Mouse (Mus musculus) stomach, postnatal 0 days (tissue): ENCODE data around the gene Dbp. TPM values are rescaled to one million over a fixed set of nuclear protein-coding genes. Genes with fewer than 3 reads are reported as not detected.
A peak's percentile ranks its signal among the peaks of the same experiment; 100 is the strongest.

Experiments used
- ATAC-seq: fragments of 200-750 bp; cut with Nextera tagmentation; 2 replicates; pipeline ENCODE4 v1.8.0; 2017; ENCODE audit not compliant: low FRiP score, low TSS enrichment
- DNase-seq: peaks from one replicate; pipeline ENCODE4 v3.0.0-alpha.2; 2016; ENCODE audit warnings: low spot score
- H3K27ac ChIP-seq: fragments of 300-500 bp; sonication (generic); replicated peaks from 2 replicates; pipeline ENCODE4 v1.5.1; 2014; ENCODE audit warnings: mild to moderate bottlenecking, control low read depth
- H3K27me3 ChIP-seq: fragments of 300-500 bp; sonication (generic); 2 replicates; pipeline ENCODE4 v1.6.1; 2014; ENCODE audit warnings: low read length; ENCODE audit not compliant: control insufficient read depth, insufficient read depth
- H3K36me3 ChIP-seq: fragments of 300-500 bp; sonication (generic); 2 replicates; pipeline ENCODE4 v1.6.1; 2014; ENCODE audit warnings: low read length, mixed read lengths; ENCODE audit not compliant: control insufficient read depth, insufficient read depth
- H3K4me1 ChIP-seq: fragments of 300-500 bp; sonication (generic); replicated peaks from 2 replicates; pipeline ENCODE4 v1.6.1; 2014; ENCODE audit warnings: antibody characterized with exemption; ENCODE audit not compliant: control insufficient read depth, insufficient read depth
- H3K4me2 ChIP-seq: fragments of 300-500 bp; sonication (generic); replicated peaks from 2 replicates; pipeline ENCODE4 v1.6.1; 2014; ENCODE audit warnings: low read depth, mild to moderate bottlenecking, control low read depth, moderate library complexity
- H3K4me3 ChIP-seq: fragments of 300-500 bp; sonication (generic); 2 replicates; pipeline ENCODE4 v1.5.1; 2014; ENCODE audit warnings: low read depth, low read length, control low read depth
- H3K9ac ChIP-seq: fragments of 300-500 bp; sonication (generic); 2 replicates; pipeline ENCODE4 v1.6.1; 2014; ENCODE audit warnings: mild to moderate bottlenecking, low read length, control low read depth, mixed read lengths
- H3K9me3 ChIP-seq: fragments of 300-500 bp; sonication (generic); 2 replicates; pipeline ENCODE4 v1.6.1; 2016; ENCODE audit warnings: low read length; ENCODE audit not compliant: control insufficient read depth
- CTCF ChIP-seq: IDR thresholded peaks from 2 replicates; pipeline ENCODE4 v1.5.1; 2016; ENCODE audit warnings: antibody characterized with exemption, low read depth, mild to moderate bottlenecking, moderate library complexity
- EP300 ChIP-seq: optimal IDR thresholded peaks from 2 replicates; pipeline ENCODE3; 2016; ENCODE audit warnings: antibody characterized with exemption
- WGBS: fragments of 180-500 bp; shearing (Covaris S2); extraction: QIAGEN DNeasy Blood & Tissue Kit; methylation state at CpG from one replicate; pipeline ENCODE4 v1.1.7; 2014; 5-methylcytosine and 5-hydroxymethylcytosine counted together
- polyA plus RNA-seq: library from polyadenylated mRNA; unstranded; fragments of >200 nt; fragmentation: Nextera tagmentation; extraction: Ambion mirVana; gene quantifications from 2 replicates; pipeline ENCODE4 v1.2.1, GENCODE M21; 2015

Dbp gene
- polyA plus RNA-seq, 1 experiment from 2014 or later = 8.8 TPM

DNA sequence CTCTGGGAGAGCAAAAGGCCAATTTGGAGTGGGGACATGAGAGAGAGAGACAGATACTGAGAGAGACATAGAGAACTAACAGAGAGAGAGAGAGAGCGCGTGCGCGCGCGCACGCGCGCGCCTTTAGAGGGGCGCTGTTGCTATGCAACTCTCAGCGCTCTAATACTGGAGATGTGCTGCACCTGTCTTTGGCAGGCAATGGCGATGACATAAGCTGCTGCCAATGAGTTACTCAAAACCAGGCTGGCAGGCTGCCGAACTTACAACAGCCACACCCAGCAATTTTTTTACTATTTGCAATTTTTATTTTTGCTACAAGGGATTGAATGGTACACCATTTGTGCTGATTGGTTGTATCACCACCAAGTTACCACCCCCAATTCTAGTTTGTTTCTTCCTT lies 37.1 kb upstream of the Dbp start:
- Histone ChIP-seq H3K9me3 (no peaks in the 10 kb centered on the region), H3K27ac (no peak overlapping the region), H3K9ac (no peak overlapping the region), H3K4me1 (peaks cover 2% of the 10 kb centered on the region; the same call in 1 of the 2 replicates), H3K36me3 (no peaks in the 10 kb centered on the region), H3K4me3 (no peak overlapping the region), H3K4me2 (no peak overlapping the region), H3K27me3 (no peaks in the 10 kb centered on the region)
- ATAC-seq (no peak), DNase-seq (peak; percentile 53)
- 60% methylated on average over 14 of the region's 14 CpGs for WGBS
- no peak for TF ChIP-seq CTCF
- TF ChIP-seq EP300 = no peak

GRCm38 (mm10) chr7:45668921-45669320 lies 36.0 kb upstream of the Dbp start:
- no peak for ATAC-seq
- Histone ChIP-seq H3K4me1 (peaks cover 2% of the 10 kb centered on the region; the same call in 1 of the 2 replicates), H3K36me3 (no peaks in the 10 kb centered on the region), H3K27ac (no peak overlapping the region), H3K4me3 (no peak overlapping the region), H3K27me3 (no peaks in the 10 kb centered on the region), H3K4me2 (no peak overlapping the region), H3K9ac (no peak overlapping the region), H3K9me3 (no peaks in the 10 kb centered on the region)
- TF ChIP-seq CTCF (peak; percentile 56), EP300 (no peak)
- 96% methylated on average over 9 of the region's 9 CpGs for WGBS
- no peak for DNase-seq

- WGBS = 45% methylated on average over 7 of the region's 7 CpGs
- Histone ChIP-seq H3K9ac (no peak overlapping the region), H3K4me1 (no peaks in the 10 kb centered on the region), H3K27ac (peak overlapping the region; percentile 81), H3K9me3 (no peaks in the 10 kb centered on the region), H3K36me3 (no peaks in the 10 kb centered on the region), H3K4me3 (no peak overlapping the region), H3K27me3 (no peaks in the 10 kb centered on the region), H3K4me2 (no peak overlapping the region)
- TF ChIP-seq EP300 (no peak), CTCF (no peak)
- ATAC-seq (no peak), DNase-seq (peak; percentile 64)
Measured at GRCm38 (mm10) chr7:45677627-45678295, 27.1 kb upstream of the Dbp start.

GRCm38 (mm10) chr7:45678513-45678912 lies 26.4 kb upstream of the Dbp start:
- H3K9ac ChIP-seq = no peak overlapping the region
- no peak overlapping the region for H3K4me3 ChIP-seq
- H3K4me2 ChIP-seq = no peak overlapping the region
- no peaks in the 10 kb centered on the region for H3K36me3 ChIP-seq
- 75% methylated on average over 14 of the region's 14 CpGs for WGBS
- TF ChIP-seq CTCF (no peak), EP300 (no peak)
- no peaks in the 10 kb centered on the region for H3K9me3 ChIP-seq
- DNase-seq (peak; percentile 58), ATAC-seq (0 out of 2 replicates have a peak, but pooled peaks have one; percentile 2)
- peak overlapping the region; percentile 81 for H3K27ac ChIP-seq
- H3K27me3 ChIP-seq = no peaks in the 10 kb centered on the region
- H3K4me1 ChIP-seq = no peaks in the 10 kb centered on the region

DNA sequence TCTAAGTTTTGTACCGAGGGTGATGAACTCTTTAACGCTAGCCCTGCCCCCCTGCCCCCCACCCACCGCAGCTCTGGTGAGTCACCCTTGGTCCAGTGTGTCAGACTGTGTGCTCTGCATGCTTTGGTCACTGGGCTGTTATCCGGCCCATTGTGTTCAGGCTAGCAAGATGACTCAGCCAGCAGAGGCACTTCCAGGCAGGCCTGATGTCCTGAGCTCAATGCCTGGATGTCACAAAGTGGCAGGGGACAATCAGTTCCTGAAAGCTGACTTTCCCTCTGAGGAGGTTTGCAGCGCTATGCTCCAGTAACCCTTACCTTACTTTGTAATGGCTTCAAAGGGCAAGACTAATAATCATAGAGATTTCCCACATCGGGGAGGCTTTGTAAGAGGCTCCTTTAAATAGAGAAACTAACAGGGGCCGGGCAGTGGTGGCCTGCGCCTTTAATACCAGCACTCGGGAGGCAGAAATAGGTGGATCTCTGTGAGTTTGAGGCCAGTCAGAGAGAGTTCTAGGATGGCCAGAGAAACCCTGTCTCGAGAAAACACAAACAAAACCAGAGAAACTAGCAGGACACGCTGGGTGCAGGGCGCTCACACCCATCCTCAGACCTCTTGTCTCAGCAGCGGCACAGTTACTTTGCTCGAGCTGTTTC lies 24.8 kb upstream of the Dbp start:
- H3K4me2 ChIP-seq = no peak overlapping the region
- ATAC-seq (peak; percentile 82), DNase-seq (peak; percentile 77)
- H3K27me3 ChIP-seq = no peaks in the 10 kb centered on the region
- 47% methylated on average over 14 of the region's 14 CpGs for WGBS
- H3K9ac ChIP-seq = no peak overlapping the region
- no peaks in the 10 kb centered on the region; the same call in 1 of the 2 replicates for H3K4me1 ChIP-seq
- H3K9me3 ChIP-seq = no peaks in the 10 kb centered on the region
- H3K27ac ChIP-seq = peak overlapping the region; percentile 79
- no peak for TF ChIP-seq CTCF
- no peak for TF ChIP-seq EP300
- H3K4me3 ChIP-seq = no peak overlapping the region
- H3K36me3 ChIP-seq = no peaks in the 10 kb centered on the region
